ENCODE assay signal across 14 mouse cellular contexts in the genomic region with DNA sequence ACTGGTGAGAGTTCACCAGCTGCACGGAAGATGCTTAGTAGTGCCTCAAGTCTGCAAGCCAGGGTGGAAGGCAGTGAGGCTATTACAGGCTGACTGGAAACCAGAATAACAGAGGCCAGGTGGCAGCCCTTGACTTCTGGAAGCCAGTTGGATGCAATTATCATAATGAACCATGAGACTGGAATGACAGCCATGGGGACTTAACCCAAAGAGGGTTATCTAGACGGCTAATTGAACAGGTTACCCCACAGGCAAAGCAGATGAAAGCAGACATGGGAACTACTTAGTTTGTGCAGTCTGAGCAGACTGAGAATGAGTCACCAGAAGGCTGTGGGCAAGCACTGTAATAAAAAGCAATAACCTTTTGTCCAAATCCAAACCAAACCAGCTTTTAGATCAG. TPM values are rescaled to one million over a fixed set of nuclear protein-coding genes. Genes with fewer than 3 reads are reported as not detected.
"Had no signal": no experiment of that assay in that cellular context is flagged by ENCODE, and none has a peak within 500 bp of the region (broad histone marks: within the 10 kb centered on the region; RNA-seq: fewer than 3 reads in every experiment).

No protein-coding gene starts in this region.

- H3K4me1 ChIP-seq: kidney, embryonic 15.5 days; limb, embryonic 10.5 days; liver, embryonic 15.5 days; midbrain, embryonic 13.5 days; neural tube, embryonic 13.5 days had no signal

- H3K9ac ChIP-seq: kidney, embryonic 15.5 days; liver, embryonic 15.5 days; midbrain, embryonic 13.5 days; neural tube, embryonic 13.5 days had no signal

- H3K4me3 ChIP-seq: kidney, embryonic 15.5 days; limb, embryonic 10.5 days; liver, embryonic 15.5 days; midbrain, embryonic 13.5 days; neural tube, embryonic 13.5 days had no signal

- H3K36me3 ChIP-seq: kidney, embryonic 15.5 days; limb, embryonic 10.5 days; liver, embryonic 15.5 days; midbrain, embryonic 13.5 days; neural tube, embryonic 13.5 days had no signal

- H3K4me2 ChIP-seq: kidney, embryonic 15.5 days; liver, embryonic 11.5 days; liver, embryonic 15.5 days; midbrain, embryonic 13.5 days; neural tube, embryonic 13.5 days had no signal

- H3K27me3 ChIP-seq: kidney, embryonic 15.5 days; liver, embryonic 15.5 days; midbrain, embryonic 13.5 days; neural tube, embryonic 13.5 days had no signal

- H3K27ac ChIP-seq: kidney, embryonic 15.5 days; limb, embryonic 10.5 days; liver, embryonic 15.5 days; midbrain, embryonic 13.5 days; neural tube, embryonic 13.5 days; stomach, postnatal 0 days had no signal

- DNase-seq: kidney, adult 11 months; kidney, postnatal 14 days; lung, adult 2 months; lung, postnatal 36 days had no signal

- H3K9me3 ChIP-seq: kidney, embryonic 15.5 days; limb, embryonic 10.5 days; liver, embryonic 15.5 days; midbrain, embryonic 13.5 days; neural tube, embryonic 13.5 days had no signal

- ATAC-seq: lung, postnatal 0 days; midbrain, embryonic 13.5 days had no signal

RNA-seq across cellular contexts. Expression of gene Fras1, which starts 28.8 kb away (rescaled TPM):
- total RNA-seq: megakaryocyte progenitor cell, adult 5-6 weeks; monocyte, adult 5-6 weeks had no signal
